Mouse (Mus musculus): Measurements from ENCODE around the gene Adamtsl1. TPM values are rescaled to one million over a fixed set of nuclear protein-coding genes. Genes with fewer than 3 reads are reported as not detected.

Gene Adamtsl1
- not detected in 2 replicates for polyA plus RNA-seq (2011; ENCODE audit: insufficient read depth, insufficient read length, low replicate concordance, missing spikeins)

DNA sequence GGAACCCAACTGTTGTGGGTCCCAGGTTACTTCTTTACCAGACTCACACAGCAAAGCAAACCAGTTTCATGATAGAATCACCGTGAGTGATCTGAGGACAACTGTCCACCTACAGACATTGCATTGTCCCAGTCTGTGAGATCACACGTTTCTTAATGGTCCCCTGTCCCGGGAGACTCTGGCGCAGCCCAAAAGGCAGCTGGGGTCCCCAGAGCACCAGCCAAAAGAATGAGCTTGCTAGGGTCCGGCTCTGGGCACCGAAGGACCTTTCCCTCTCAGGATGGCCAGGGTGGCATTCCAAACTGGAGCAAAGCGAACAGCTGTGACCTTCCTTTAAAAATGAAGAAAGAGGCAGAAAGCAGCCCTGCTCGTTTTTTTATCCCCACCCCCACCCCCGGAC, at the start of gene Adamtsl1:
Adamtsl1 (plus strand) TSS at position 381 of the 400 bp plus-strand sequence.
- TF ChIP-seq CTCF (IDR thresholded peaks at IDR 0.05; ENCODE audit: control insufficient read depth, insufficient read depth, low read length) (no peak), POLR2A (IDR thresholded peaks at IDR 0.05; ENCODE audit: borderline replicate concordance, control insufficient read depth, low read depth, low read length) (no peak)
- Histone ChIP-seq H3K4me1 (ENCODE audit: control insufficient read depth, insufficient read depth, low read length) (no peaks in the 10 kb centered on the region), H3K4me3 (replicated peaks; ENCODE audit: control insufficient read depth, low read depth, low read length) (no peak within 1 kb of the TSS), H3K27ac (ENCODE audit: control insufficient read depth, insufficient read depth, low read depth, low read length, poor library complexity) (no peak within 1 kb of the TSS)
- WGBS: 7% methylated on average over 9 of the region's 9 CpGs

DNA sequence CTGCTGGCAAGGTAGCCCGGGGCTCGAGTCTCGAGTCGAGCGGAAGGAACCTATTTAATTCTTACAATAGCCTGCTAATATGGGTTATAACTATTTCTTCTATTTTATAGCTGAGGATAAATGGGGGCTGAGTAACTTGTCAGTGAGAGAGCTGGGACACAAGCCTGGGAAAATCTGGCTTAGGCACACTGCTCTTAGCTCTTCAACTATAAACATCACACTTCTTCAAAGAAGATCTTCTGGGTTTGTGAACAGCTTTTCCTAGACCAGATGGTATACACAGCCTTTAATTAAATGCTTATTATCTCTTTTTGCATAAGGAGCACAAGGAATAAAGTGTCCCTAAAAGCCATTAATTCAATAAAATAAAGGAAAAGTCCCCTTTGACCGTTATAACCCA, 30.4 kb upstream of the Adamtsl1 start:
- Histone ChIP-seq H3K4me3 (replicated peaks; ENCODE audit: control insufficient read depth, low read depth, low read length) (no peak overlapping the region), H3K4me1 (ENCODE audit: control insufficient read depth, insufficient read depth, low read length) (no peaks in the 10 kb centered on the region), H3K27ac (ENCODE audit: control insufficient read depth, insufficient read depth, low read depth, low read length, poor library complexity) (no peak overlapping the region)
- no peak for TF ChIP-seq POLR2A (IDR thresholded peaks at IDR 0.05; ENCODE audit: borderline replicate concordance, control insufficient read depth, low read depth, low read length)
- TF ChIP-seq CTCF (IDR thresholded peaks at IDR 0.05; ENCODE audit: control insufficient read depth, insufficient read depth, low read length): no peak
- WGBS: 86% methylated on average over 6 of the region's 6 CpGs

DNA sequence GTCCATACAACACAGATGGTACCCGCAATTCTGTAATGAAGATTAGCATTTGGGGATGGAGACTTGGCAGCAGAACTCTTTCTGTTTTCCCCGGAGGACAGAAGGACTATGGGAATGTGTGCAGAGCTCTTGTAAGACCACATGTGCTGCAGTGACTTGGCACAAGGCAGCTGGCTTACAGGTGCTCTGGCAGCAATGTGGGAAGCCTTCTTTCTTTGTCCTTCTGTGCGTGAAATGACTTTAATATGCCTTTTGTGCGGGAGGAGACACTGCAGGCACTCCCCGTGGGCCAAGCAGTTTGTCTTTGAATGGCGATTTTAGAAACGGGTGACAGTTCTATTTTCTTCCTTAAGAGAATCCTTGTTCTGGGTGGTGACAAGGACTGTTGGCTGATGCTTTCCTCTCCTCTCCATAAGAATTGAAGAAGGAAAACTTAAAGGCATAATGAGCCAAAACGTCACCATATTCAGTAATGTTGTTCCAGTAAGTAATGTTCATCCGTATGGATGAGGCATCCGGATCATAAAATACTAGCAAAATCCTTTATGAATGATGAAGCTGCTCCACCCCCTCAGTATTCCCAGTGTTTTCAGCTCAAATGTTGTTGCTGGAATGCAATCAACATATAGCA, 27.5 kb upstream of the Adamtsl1 start:
- Histone ChIP-seq H3K27ac (ENCODE audit: control insufficient read depth, insufficient read depth, low read depth, low read length, poor library complexity) (no peak overlapping the region), H3K4me3 (replicated peaks; ENCODE audit: control insufficient read depth, low read depth, low read length) (no peak overlapping the region), H3K4me1 (ENCODE audit: control insufficient read depth, insufficient read depth, low read length) (no peaks in the 10 kb centered on the region)
- 84% methylated on average over 10 of the region's 10 CpGs for WGBS
- TF ChIP-seq POLR2A (IDR thresholded peaks at IDR 0.05; ENCODE audit: borderline replicate concordance, control insufficient read depth, low read depth, low read length) (no peak), CTCF (IDR thresholded peaks at IDR 0.05; ENCODE audit: control insufficient read depth, insufficient read depth, low read length) (no peak)

DNA sequence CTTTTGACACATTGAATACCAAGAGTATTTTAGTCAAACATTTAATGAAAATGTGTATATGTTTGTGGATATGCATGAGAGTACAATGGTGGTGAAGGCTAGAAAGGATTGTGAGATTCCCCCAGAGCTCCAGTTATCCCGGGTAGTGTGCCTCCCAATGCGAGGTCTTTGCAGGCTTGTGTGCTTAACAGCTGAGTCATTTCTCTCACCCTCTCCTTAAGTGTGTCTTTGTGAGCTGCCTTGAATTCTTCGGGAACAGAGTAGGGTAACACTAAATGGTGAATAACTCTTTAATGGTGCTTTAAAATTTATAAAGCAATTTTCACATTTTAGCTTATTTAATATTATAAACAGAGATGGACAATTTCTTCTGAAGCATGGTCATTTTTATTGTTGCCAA, 8.3 kb upstream of the Adamtsl1 start:
- no peak overlapping the region for H3K27ac ChIP-seq (ENCODE audit: control insufficient read depth, insufficient read depth, low read depth, low read length, poor library complexity)
- no peak for TF ChIP-seq CTCF (IDR thresholded peaks at IDR 0.05; ENCODE audit: control insufficient read depth, insufficient read depth, low read length)
- no peak for TF ChIP-seq POLR2A (IDR thresholded peaks at IDR 0.05; ENCODE audit: borderline replicate concordance, control insufficient read depth, low read depth, low read length)
- H3K4me3 ChIP-seq (replicated peaks; ENCODE audit: control insufficient read depth, low read depth, low read length): no peak overlapping the region
- whole genome bisulfite sequencing: 69% methylated on average over 3 of the region's 3 CpGs
- H3K4me1 ChIP-seq (ENCODE audit: control insufficient read depth, insufficient read depth, low read length): no peaks in the 10 kb centered on the region

DNA sequence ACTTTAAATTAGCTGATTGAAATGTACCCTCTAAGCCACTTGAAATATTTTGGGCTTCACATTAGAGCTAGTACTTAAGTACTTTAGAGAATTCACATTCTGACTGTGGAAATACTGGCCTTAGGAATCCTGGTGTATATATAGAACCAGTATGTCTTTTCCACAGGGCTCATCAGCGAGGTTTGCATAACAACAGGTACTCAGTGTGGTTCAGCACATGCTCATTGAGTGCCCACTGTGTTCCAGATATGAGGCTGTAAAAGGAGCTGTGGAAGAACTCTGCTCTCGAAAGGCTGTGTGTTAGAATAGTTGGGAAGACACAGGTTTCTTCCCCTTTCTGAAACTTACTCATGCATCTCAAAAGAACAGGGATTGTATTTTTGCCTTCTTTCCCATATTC, 7.0 kb upstream of the Adamtsl1 start:
- WGBS: 68% methylated on average over 2 of the region's 2 CpGs
- no peak overlapping the region for H3K27ac ChIP-seq (ENCODE audit: control insufficient read depth, insufficient read depth, low read depth, low read length, poor library complexity)
- no peaks in the 10 kb centered on the region for H3K4me1 ChIP-seq (ENCODE audit: control insufficient read depth, insufficient read depth, low read length)
- no peak overlapping the region for H3K4me3 ChIP-seq (replicated peaks; ENCODE audit: control insufficient read depth, low read depth, low read length)
- TF ChIP-seq POLR2A (IDR thresholded peaks at IDR 0.05; ENCODE audit: borderline replicate concordance, control insufficient read depth, low read depth, low read length) (no peak), CTCF (IDR thresholded peaks at IDR 0.05; ENCODE audit: control insufficient read depth, insufficient read depth, low read length) (no peak)

DNA sequence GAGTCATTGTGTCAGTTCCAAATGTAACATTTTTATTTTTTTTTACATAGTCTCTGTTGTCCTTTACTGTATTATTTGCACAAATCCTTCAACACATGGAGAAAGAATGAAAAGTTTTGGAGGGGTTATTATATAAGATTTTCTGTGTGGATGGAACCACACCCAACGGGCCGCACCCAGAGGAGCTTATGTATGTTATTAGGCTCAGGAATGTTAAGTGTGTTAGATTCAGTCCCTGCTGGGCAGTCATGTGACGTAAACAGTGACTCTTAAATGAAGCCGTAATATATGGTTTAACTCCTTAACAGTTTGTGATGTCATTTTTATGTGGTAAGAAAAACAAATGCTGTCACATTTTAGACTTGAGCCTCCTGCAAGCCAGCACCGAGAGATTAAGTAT, 6.5 kb upstream of the Adamtsl1 start:
- 76% methylated on average over 5 of the region's 5 CpGs for WGBS
- H3K4me3 ChIP-seq (replicated peaks; ENCODE audit: control insufficient read depth, low read depth, low read length): no peak overlapping the region
- no peaks in the 10 kb centered on the region for H3K4me1 ChIP-seq (ENCODE audit: control insufficient read depth, insufficient read depth, low read length)
- no peak overlapping the region for H3K27ac ChIP-seq (ENCODE audit: control insufficient read depth, insufficient read depth, low read depth, low read length, poor library complexity)
- TF ChIP-seq POLR2A (IDR thresholded peaks at IDR 0.05; ENCODE audit: borderline replicate concordance, control insufficient read depth, low read depth, low read length): no peak
- TF ChIP-seq CTCF (IDR thresholded peaks at IDR 0.05; ENCODE audit: control insufficient read depth, insufficient read depth, low read length): no peak

DNA sequence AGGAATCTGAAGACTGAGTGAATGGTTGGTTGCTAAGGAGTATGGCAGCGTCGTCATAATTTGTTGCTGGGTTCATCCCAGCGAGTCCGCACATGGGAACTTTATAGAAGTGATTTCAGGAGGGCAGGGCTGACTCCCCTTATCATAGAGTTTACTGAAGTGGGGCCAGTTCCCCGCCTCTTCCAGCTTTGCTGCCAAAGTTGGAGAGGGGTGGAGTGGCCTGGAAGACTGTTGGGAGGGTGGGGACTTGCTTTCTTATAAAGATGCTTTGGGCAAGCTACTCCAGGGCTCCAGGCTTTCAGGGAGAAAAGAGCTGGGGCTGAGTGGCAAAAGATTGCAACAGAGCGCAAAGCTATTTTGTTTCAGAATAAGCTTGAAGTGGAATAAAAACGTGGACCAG, 684 bp upstream of the Adamtsl1 start:
- no peak for TF ChIP-seq CTCF (IDR thresholded peaks at IDR 0.05; ENCODE audit: control insufficient read depth, insufficient read depth, low read length)
- TF ChIP-seq POLR2A (IDR thresholded peaks at IDR 0.05; ENCODE audit: borderline replicate concordance, control insufficient read depth, low read depth, low read length): no peak
- Histone ChIP-seq H3K27ac (ENCODE audit: control insufficient read depth, insufficient read depth, low read depth, low read length, poor library complexity) (no peak overlapping the region), H3K4me1 (ENCODE audit: control insufficient read depth, insufficient read depth, low read length) (no peaks in the 10 kb centered on the region), H3K4me3 (replicated peaks; ENCODE audit: control insufficient read depth, low read depth, low read length) (no peak overlapping the region)
- WGBS: 45% methylated on average over 7 of the region's 7 CpGs

DNA sequence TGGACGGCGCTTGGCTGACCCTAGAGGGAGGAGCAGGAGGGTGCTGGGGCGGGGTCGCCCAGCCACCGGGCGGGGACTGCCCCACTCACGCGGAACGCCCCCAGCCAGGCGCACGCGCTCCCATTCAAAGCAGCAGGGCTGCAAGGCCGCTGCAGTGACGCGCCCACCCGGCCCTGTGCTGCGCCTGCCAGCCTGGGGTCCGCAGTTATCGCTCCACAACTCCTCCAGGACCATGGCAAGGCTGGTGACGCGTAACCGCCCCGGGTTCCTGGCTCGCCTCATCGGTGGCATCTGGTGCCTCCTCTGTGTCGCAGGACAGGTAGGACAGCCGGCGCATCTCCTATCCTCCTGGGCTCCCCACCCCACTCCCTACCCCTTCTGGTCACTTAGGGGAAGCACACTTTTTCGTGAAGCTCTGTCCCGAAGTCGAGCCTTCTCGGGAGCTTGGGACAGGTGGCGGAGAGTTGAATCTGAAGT, 271 bp downstream of the Adamtsl1 start:
- H3K4me1 ChIP-seq (ENCODE audit: control insufficient read depth, insufficient read depth, low read length): no peaks in the 10 kb centered on the region
- H3K4me3 ChIP-seq (replicated peaks; ENCODE audit: control insufficient read depth, low read depth, low read length): no peak overlapping the region
- WGBS: 3% methylated on average over 33 of the region's 33 CpGs
- no peak for TF ChIP-seq POLR2A (IDR thresholded peaks at IDR 0.05; ENCODE audit: borderline replicate concordance, control insufficient read depth, low read depth, low read length)
- TF ChIP-seq CTCF (IDR thresholded peaks at IDR 0.05; ENCODE audit: control insufficient read depth, insufficient read depth, low read length): no peak
- no peak overlapping the region for H3K27ac ChIP-seq (ENCODE audit: control insufficient read depth, insufficient read depth, low read depth, low read length, poor library complexity)

Data from bone marrow, adult 2 months (tissue).